Mouse (Mus musculus) forebrain, embryonic 13.5 days (tissue): ENCODE measurements around the gene Tmem199. TPM values are rescaled to one million over a fixed set of nuclear protein-coding genes. Genes with fewer than 3 reads are reported as not detected.
A peak's percentile ranks its signal among the peaks of the same experiment; 100 is the strongest.

Experiments
- ATAC-seq: fragments of 200-750 bp; cut with Nextera tagmentation; 2 replicates; pipeline ENCODE4 v1.8.0; 2017
- H3K27ac ChIP-seq: fragments of 300-500 bp; sonication (generic); 2 replicates; pipeline ENCODE4 v1.5.1; 2015; ENCODE audit warnings: inconsistent platforms, mild to moderate bottlenecking, moderate library complexity
- H3K27me3 ChIP-seq: fragments of 300-500 bp; sonication (generic); 2 replicates; pipeline ENCODE4 v1.6.1; 2015; ENCODE audit warnings: mild to moderate bottlenecking, inconsistent platforms
- H3K36me3 ChIP-seq: fragments of 300-500 bp; sonication (generic); 2 replicates; pipeline ENCODE4 v1.6.1; 2015; ENCODE audit warnings: mild to moderate bottlenecking, inconsistent platforms; ENCODE audit not compliant: poor library complexity, severe bottlenecking
- H3K4me1 ChIP-seq: fragments of 300-500 bp; sonication (generic); 2 replicates; pipeline ENCODE4 v1.6.1; 2015; ENCODE audit warnings: inconsistent platforms
- H3K4me2 ChIP-seq: fragments of 300-500 bp; sonication (generic); 2 replicates; pipeline ENCODE4 v1.6.1; 2015; ENCODE audit warnings: inconsistent platforms, mild to moderate bottlenecking, moderate library complexity
- H3K4me3 ChIP-seq: fragments of 300-500 bp; sonication (generic); 2 replicates; pipeline ENCODE4 v1.5.1; 2015; ENCODE audit warnings: mild to moderate bottlenecking, inconsistent platforms
- H3K9ac ChIP-seq: fragments of 300-500 bp; sonication (generic); 2 replicates; pipeline ENCODE4 v1.6.1; 2015; ENCODE audit warnings: mild to moderate bottlenecking, inconsistent platforms
- H3K9me3 ChIP-seq: fragments of 300-500 bp; sonication (generic); replicated peaks from 2 replicates; pipeline ENCODE4 v1.6.1; 2016; ENCODE audit warnings: inconsistent platforms
- WGBS: fragments of 180-500 bp; shearing (Covaris S2); methylation state at CpG from one replicate; pipeline ENCODE4 v1.1.7; 2015; 5-methylcytosine and 5-hydroxymethylcytosine counted together
- polyA plus RNA-seq: library from polyadenylated mRNA; unstranded; fragments of >200 nt; fragmentation: Nextera tagmentation; extraction: Ambion mirVana; gene quantifications from 2 replicates; pipeline ENCODE4 v1.2.1, GENCODE M21; 2015

Gene Tmem199
- polyA plus RNA-seq, 1 experiment from 2014 or later: 86.6 TPM

- Histone ChIP-seq H3K27ac (no peak overlapping the region), H3K4me3 (no peak overlapping the region), H3K9ac (no peak overlapping the region), H3K4me1 (peaks cover 16% of the 10 kb centered on the region), H3K9me3 (no peaks in the 10 kb centered on the region), H3K27me3 (no peaks in the 10 kb centered on the region), H3K4me2 (no peak overlapping the region), H3K36me3 (peaks cover 15% of the 10 kb centered on the region)
- 93% methylated on average over 7 of the region's 7 CpGs for WGBS
- ATAC-seq: no peak
Observed at GRCm38 (mm10) chr11:78467515-78467914, 44.5 kb downstream of the Tmem199 start.

GRCm38 (mm10) chr11:78466242-78466912 is 45.6 kb downstream of the Tmem199 start:
- Histone ChIP-seq H3K9me3 (0 out of 2 replicates have a peak, but pooled peaks cover 4% of the 10 kb centered on the region), H3K4me2 (peak overlapping the region; percentile 87), H3K27me3 (no peaks in the 10 kb centered on the region), H3K9ac (peak overlapping the region; percentile 83), H3K27ac (peak overlapping the region; percentile 86; the same call in 1 of the 2 replicates), H3K4me1 (peaks cover 16% of the 10 kb centered on the region), H3K4me3 (peak overlapping the region; percentile 80), H3K36me3 (peaks cover 5% of the 10 kb centered on the region)
- peak; percentile 42; the same call in 1 of the 2 replicates for ATAC-seq
- WGBS: 49% methylated on average over 23 of the region's 23 CpGs

GRCm38 (mm10) chr11:78465568-78466180 is 46.3 kb downstream of the Tmem199 start, which contains the start of gene Slc46a1:
TSS of gene Slc46a1 (plus strand) at chr11:78465697.
- H3K27ac ChIP-seq: peak within 1 kb of the TSS; percentile 86
- H3K9ac ChIP-seq: peak within 1 kb of the TSS; percentile 83
- 0 out of 2 replicates have a peak, but pooled peaks cover 4% of the 10 kb centered on the region for H3K9me3 ChIP-seq
- H3K27me3 ChIP-seq: no peaks in the 10 kb centered on the region
- H3K36me3 ChIP-seq: no peaks in the 10 kb centered on the region
- peak within 1 kb of the TSS; percentile 80 for H3K4me3 ChIP-seq
- peak; percentile 95 for ATAC-seq
- peaks cover 16% of the 10 kb centered on the region for H3K4me1 ChIP-seq
- WGBS: under 1% methylated on average over 41 of the region's 41 CpGs
- H3K4me2 ChIP-seq: peak within 1 kb of the TSS; percentile 87

- Histone ChIP-seq H3K9me3 (0 out of 2 replicates have a peak, but pooled peaks cover 4% of the 10 kb centered on the region), H3K27ac (0 out of 2 replicates have a peak overlapping the region, but pooled peaks have one; percentile 10), H3K9ac (peak overlapping the region; percentile 83), H3K4me3 (peak overlapping the region; percentile 80), H3K27me3 (no peaks in the 10 kb centered on the region), H3K4me2 (peak overlapping the region; percentile 87), H3K4me1 (peaks cover 16% of the 10 kb centered on the region), H3K36me3 (no peaks in the 10 kb centered on the region)
- no peak for ATAC-seq
- WGBS: 30% methylated on average over 9 of the region's 9 CpGs
Observed at GRCm38 (mm10) chr11:78465116-78465515, 46.9 kb downstream of the Tmem199 start.

GRCm38 (mm10) chr11:78463286-78464036 is 48.5 kb downstream of the Tmem199 start:
- Histone ChIP-seq H3K36me3 (no peaks in the 10 kb centered on the region), H3K4me1 (peaks cover 16% of the 10 kb centered on the region), H3K9me3 (0 out of 2 replicates have a peak, but pooled peaks cover 4% of the 10 kb centered on the region), H3K4me3 (no peak overlapping the region), H3K4me2 (no peak overlapping the region), H3K27ac (no peak overlapping the region), H3K27me3 (no peaks in the 10 kb centered on the region), H3K9ac (no peak overlapping the region)
- ATAC-seq: no peak
- WGBS: 74% methylated on average over 13 of the region's 13 CpGs

GRCm38 (mm10) chr11:78462669-78463068 is 49.3 kb downstream of the Tmem199 start:
- Histone ChIP-seq H3K36me3 (no peaks in the 10 kb centered on the region), H3K4me1 (peaks cover 16% of the 10 kb centered on the region), H3K4me2 (no peak overlapping the region), H3K9ac (no peak overlapping the region), H3K9me3 (0 out of 2 replicates have a peak, but pooled peaks cover 4% of the 10 kb centered on the region), H3K27ac (no peak overlapping the region), H3K4me3 (no peak overlapping the region), H3K27me3 (no peaks in the 10 kb centered on the region)
- WGBS: 75% methylated on average over 5 of the region's 5 CpGs
- no peak for ATAC-seq

- Histone ChIP-seq H3K9me3 (0 out of 2 replicates have a peak, but pooled peaks cover 4% of the 10 kb centered on the region), H3K4me1 (peaks cover 15% of the 10 kb centered on the region), H3K36me3 (no peaks in the 10 kb centered on the region), H3K9ac (no peak overlapping the region), H3K4me2 (no peak overlapping the region), H3K27ac (no peak overlapping the region), H3K4me3 (no peak overlapping the region), H3K27me3 (no peaks in the 10 kb centered on the region)
- WGBS: 59% methylated on average over 1 of the region's 1 CpGs
- no peak for ATAC-seq
Observed at GRCm38 (mm10) chr11:78461894-78462293, 50.1 kb downstream of the Tmem199 start.

GRCm38 (mm10) chr11:78458740-78459139 is 53.2 kb downstream of the Tmem199 start:
- ATAC-seq: no peak
- H3K4me3 ChIP-seq: no peak overlapping the region
- H3K4me2 ChIP-seq: no peak overlapping the region
- H3K36me3 ChIP-seq: no peaks in the 10 kb centered on the region
- H3K9me3 ChIP-seq: 0 out of 2 replicates have a peak, but pooled peaks cover 4% of the 10 kb centered on the region
- H3K27ac ChIP-seq: no peak overlapping the region
- WGBS: 87% methylated on average over 17 of the region's 17 CpGs
- H3K4me1 ChIP-seq: no peaks in the 10 kb centered on the region
- no peak overlapping the region for H3K9ac ChIP-seq
- H3K27me3 ChIP-seq: no peaks in the 10 kb centered on the region

Other genes with a start within 250 kb of the Tmem199 start
- 0.18 and 0.35 TPM in 2 replicates for gene BC030499, start 221.3 kb downstream of the Tmem199 start, polyA plus RNA-seq
- gene Spag5, start 210.6 kb downstream of the Tmem199 start, polyA plus RNA-seq: 41.8 and 46.4 TPM in 2 replicates
- 135 and 142 TPM in 2 replicates for gene Aldoc, start 189.2 kb downstream of the Tmem199 start, polyA plus RNA-seq
- 55.0 and 62.0 TPM in 2 replicates for gene Pigs, start 183.8 kb downstream of the Tmem199 start, polyA plus RNA-seq
- 68.7 and 70.2 TPM in 2 replicates for gene Unc119, start 168.7 kb downstream of the Tmem199 start, polyA plus RNA-seq
- gene Foxn1, start 125.6 kb downstream of the Tmem199 start, polyA plus RNA-seq: not detected in 2 replicates
- not detected in 2 replicates for gene Slc13a2, start 90.0 kb downstream of the Tmem199 start, polyA plus RNA-seq
- 15.7 and 16.2 TPM in 2 replicates for gene Slc46a1, start 46.5 kb downstream of the Tmem199 start, polyA plus RNA-seq
- 34.6 and 36.2 TPM in 2 replicates for gene Sarm1, start 14.4 kb downstream of the Tmem199 start, polyA plus RNA-seq
- 38.4 and 53.3 TPM in 2 replicates for gene Vtn, start 13.1 kb downstream of the Tmem199 start, polyA plus RNA-seq
- 0.14 and 0.36 TPM in 2 replicates for gene Sebox, start 8.7 kb downstream of the Tmem199 start, polyA plus RNA-seq
- 170 and 176 TPM in 2 replicates for gene Poldip2, start within 50 bp of the Tmem199 start, polyA plus RNA-seq
- 65.6 and 71.9 TPM in 2 replicates for gene Tnfaip1, start 24.2 kb upstream of the Tmem199 start, polyA plus RNA-seq
- 92.2 and 114 TPM in 2 replicates for gene Ift20, start 24.2 kb upstream of the Tmem199 start, polyA plus RNA-seq
- 45.9 and 49.0 TPM in 2 replicates for gene Tmem97, start 38.6 kb upstream of the Tmem199 start, polyA plus RNA-seq
- 34.1 and 34.2 TPM in 2 replicates for gene Nlk, start 185.2 kb upstream of the Tmem199 start, polyA plus RNA-seq
- 39.5 and 39.8 TPM in 2 replicates for gene Ccnq, start 239.6 kb upstream of the Tmem199 start, polyA plus RNA-seq